Mouse (Mus musculus): ENCODE measurements around the gene Mdm1. TPM values are rescaled to one million over a fixed set of nuclear protein-coding genes. Genes with fewer than 3 reads are reported as not detected.

The Mdm1 gene
- polyA plus RNA-seq, 1 experiment from 2014 or later, result 3.9 TPM

GRCm38 (mm10) chr10:118141884-118142801 lies 532 bp downstream of the Mdm1 start:
- no peak for ATAC-seq
- no peak for TF ChIP-seq CTCF (IDR thresholded peaks at IDR 0.05; ENCODE audit: low read depth)
- H3K4me3 ChIP-seq (ENCODE audit: low read depth, low read length), result peak overlapping the region; percentile 58

GRCm38 (mm10) chr10:118149381-118149780 lies 7.8 kb downstream of the Mdm1 start:
- WGBS, result 88% methylated on average over 5 of the region's 5 CpGs
- H3K27ac ChIP-seq (ENCODE audit: low read depth, low read length), result no peak overlapping the region
- no peaks in the 10 kb centered on the region for H3K9me3 ChIP-seq (ENCODE audit: control insufficient read depth)
- TF ChIP-seq CTCF (IDR thresholded peaks at IDR 0.05; ENCODE audit: low read depth), result no peak
- ATAC-seq, result no peak
- H3K4me2 ChIP-seq (replicated peaks; ENCODE audit: low read depth), result no peak overlapping the region
- no peaks in the 10 kb centered on the region for H3K4me1 ChIP-seq (replicated peaks; ENCODE audit: control insufficient read depth, insufficient read depth, low read length)
- H3K9ac ChIP-seq (ENCODE audit: low read depth, low read length), result no peak overlapping the region
- no peaks in the 10 kb centered on the region for H3K27me3 ChIP-seq (replicated peaks; ENCODE audit: control insufficient read depth, insufficient read depth, low read length)
- H3K4me3 ChIP-seq (ENCODE audit: low read depth, low read length), result no peak overlapping the region
- no peaks in the 10 kb centered on the region; the same call in 1 of the 2 replicates for H3K36me3 ChIP-seq (ENCODE audit: control insufficient read depth, insufficient read depth)

More at GRCm38 (mm10) chr10:118141884-118142801, 532 bp downstream of the Mdm1 start:
- Histone ChIP-seq H3K36me3 (ENCODE audit: control insufficient read depth, insufficient read depth) (no peaks in the 10 kb centered on the region), H3K9me3 (ENCODE audit: control insufficient read depth) (no peaks in the 10 kb centered on the region), H3K4me2 (replicated peaks; ENCODE audit: low read depth) (peak overlapping the region; percentile 87), H3K9ac (ENCODE audit: low read depth, low read length) (peak overlapping the region; percentile 35), H3K27me3 (replicated peaks; ENCODE audit: control insufficient read depth, insufficient read depth, low read length) (no peaks in the 10 kb centered on the region), H3K4me1 (replicated peaks; ENCODE audit: control insufficient read depth, insufficient read depth, low read length) (0 out of 2 replicates have a peak, but pooled peaks cover 4% of the 10 kb centered on the region), H3K27ac (ENCODE audit: low read depth, low read length) (no peak overlapping the region)
- 4% methylated on average over 43 of the region's 53 CpGs for WGBS

DNA sequence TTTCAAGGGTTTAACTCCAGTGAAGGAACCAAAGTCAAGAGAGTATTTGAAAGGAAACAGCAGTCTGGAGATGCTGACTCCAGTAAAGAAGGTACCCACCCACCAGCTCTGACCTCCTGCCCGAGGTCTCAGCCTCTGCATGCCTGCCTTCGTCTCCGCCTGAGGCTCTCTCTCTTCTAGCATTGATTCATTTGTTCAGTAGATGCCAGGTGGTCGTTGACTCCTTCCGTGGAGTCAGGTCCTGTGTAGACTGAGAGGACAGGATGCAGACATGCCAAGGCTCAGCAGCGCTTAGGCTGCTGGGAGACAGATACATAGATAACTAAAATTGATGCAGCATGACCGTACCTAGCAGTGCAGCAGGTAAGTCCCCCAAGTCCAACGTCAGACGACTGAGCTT lies 9.3 kb downstream of the Mdm1 start:
- H3K27ac ChIP-seq (ENCODE audit: low read depth, low read length), result no peak overlapping the region
- no peaks in the 10 kb centered on the region for H3K27me3 ChIP-seq (replicated peaks; ENCODE audit: control insufficient read depth, insufficient read depth, low read length)
- H3K4me1 ChIP-seq (replicated peaks; ENCODE audit: control insufficient read depth, insufficient read depth, low read length), result no peaks in the 10 kb centered on the region
- no peak overlapping the region for H3K4me2 ChIP-seq (replicated peaks; ENCODE audit: low read depth)
- no peaks in the 10 kb centered on the region for H3K9me3 ChIP-seq (ENCODE audit: control insufficient read depth)
- no peak overlapping the region for H3K9ac ChIP-seq (ENCODE audit: low read depth, low read length)
- 88% methylated on average over 9 of the region's 9 CpGs for WGBS
- ATAC-seq, result no peak
- TF ChIP-seq CTCF (IDR thresholded peaks at IDR 0.05; ENCODE audit: low read depth), result no peak
- no peaks in the 10 kb centered on the region; the same call in 1 of the 2 replicates for H3K36me3 ChIP-seq (ENCODE audit: control insufficient read depth, insufficient read depth)
- no peak overlapping the region for H3K4me3 ChIP-seq (ENCODE audit: low read depth, low read length)

DNA sequence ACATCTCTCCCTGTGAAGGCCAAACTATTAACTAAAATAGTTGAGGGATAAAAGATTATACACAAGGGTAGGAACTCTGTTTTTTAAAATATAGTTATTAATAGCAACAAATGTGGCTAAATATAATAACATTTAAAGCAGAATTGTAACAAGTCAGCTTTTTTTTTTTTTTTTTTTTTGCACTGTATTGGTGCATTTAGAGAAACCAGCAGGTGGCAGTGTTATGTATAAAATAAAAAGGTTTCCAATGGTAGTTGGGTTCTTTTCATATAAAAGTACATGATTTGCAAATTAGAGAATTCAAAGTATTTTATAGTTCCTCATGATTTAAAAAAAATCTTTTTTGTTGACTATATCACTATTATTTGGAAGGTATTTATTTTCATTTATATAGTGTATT lies 14.3 kb downstream of the Mdm1 start:
- Histone ChIP-seq H3K27me3 (replicated peaks; ENCODE audit: control insufficient read depth, insufficient read depth, low read length) (no peaks in the 10 kb centered on the region), H3K27ac (ENCODE audit: low read depth, low read length) (no peak overlapping the region), H3K4me3 (ENCODE audit: low read depth, low read length) (no peak overlapping the region), H3K4me2 (replicated peaks; ENCODE audit: low read depth) (no peak overlapping the region), H3K4me1 (replicated peaks; ENCODE audit: control insufficient read depth, insufficient read depth, low read length) (no peaks in the 10 kb centered on the region), H3K9me3 (ENCODE audit: control insufficient read depth) (no peaks in the 10 kb centered on the region), H3K9ac (ENCODE audit: low read depth, low read length) (no peak overlapping the region), H3K36me3 (ENCODE audit: control insufficient read depth, insufficient read depth) (peaks cover 13% of the 10 kb centered on the region)
- peak; percentile 44; the same call in 1 of the 2 replicates for TF ChIP-seq CTCF (IDR thresholded peaks at IDR 0.05; ENCODE audit: low read depth)
- ATAC-seq, result no peak

- Histone ChIP-seq H3K27me3 (replicated peaks; ENCODE audit: control insufficient read depth, insufficient read depth, low read length) (no peaks in the 10 kb centered on the region), H3K36me3 (ENCODE audit: control insufficient read depth, insufficient read depth) (peaks cover 16% of the 10 kb centered on the region), H3K4me1 (replicated peaks; ENCODE audit: control insufficient read depth, insufficient read depth, low read length) (no peaks in the 10 kb centered on the region), H3K9me3 (ENCODE audit: control insufficient read depth) (no peaks in the 10 kb centered on the region), H3K4me2 (replicated peaks; ENCODE audit: low read depth) (no peak overlapping the region), H3K9ac (ENCODE audit: low read depth, low read length) (no peak overlapping the region), H3K27ac (ENCODE audit: low read depth, low read length) (no peak overlapping the region), H3K4me3 (ENCODE audit: low read depth, low read length) (no peak overlapping the region)
- no peak for TF ChIP-seq CTCF (IDR thresholded peaks at IDR 0.05; ENCODE audit: low read depth)
- no peak for ATAC-seq
- 85% methylated on average over 2 of the region's 2 CpGs for WGBS
These were observed 19.5 kb downstream of the Mdm1 start for GRCm38 (mm10) chr10:118161131-118161530.

GRCm38 (mm10) chr10:118169212-118169611 lies 27.6 kb downstream of the Mdm1 start:
- H3K4me3 ChIP-seq (ENCODE audit: low read depth, low read length), result no peak overlapping the region
- H3K36me3 ChIP-seq (ENCODE audit: control insufficient read depth, insufficient read depth), result 0 out of 2 replicates have a peak, but pooled peaks cover 3% of the 10 kb centered on the region
- ATAC-seq, result no peak
- no peaks in the 10 kb centered on the region for H3K9me3 ChIP-seq (ENCODE audit: control insufficient read depth)
- no peak overlapping the region for H3K4me2 ChIP-seq (replicated peaks; ENCODE audit: low read depth)
- TF ChIP-seq CTCF (IDR thresholded peaks at IDR 0.05; ENCODE audit: low read depth), result no peak
- 71% methylated on average over 12 of the region's 12 CpGs for WGBS
- no peak overlapping the region for H3K9ac ChIP-seq (ENCODE audit: low read depth, low read length)
- no peaks in the 10 kb centered on the region for H3K4me1 ChIP-seq (replicated peaks; ENCODE audit: control insufficient read depth, insufficient read depth, low read length)
- no peak overlapping the region for H3K27ac ChIP-seq (ENCODE audit: low read depth, low read length)
- no peaks in the 10 kb centered on the region for H3K27me3 ChIP-seq (replicated peaks; ENCODE audit: control insufficient read depth, insufficient read depth, low read length)

All from intestine, postnatal 0 days (tissue).